Mouse (Mus musculus): ENCODE measurements at regions not wholly inside any gene's neighbourhood (a gene's known extent, or its start where the extent isn't known, plus 50 kb on each side); places are given as distances from the start of the nearest gene placed in this dataset.

- no peaks in the 10 kb centered on the region for H3K27me3 ChIP-seq (ENCODE audit: control insufficient read depth, insufficient read depth, low read length)
- H3K27ac ChIP-seq (ENCODE audit: low read length): no peak overlapping the region
- H3K4me1 ChIP-seq (ENCODE audit: control insufficient read depth, insufficient read depth, low read length): peaks cover 8% of the 10 kb centered on the region
- no peak for ATAC-seq (replicated peaks; ENCODE audit: extremely low read depth, insufficient read depth, low FRiP score)
- WGBS: 71% methylated on average over 5 of the region's 5 CpGs
- H3K9ac ChIP-seq (ENCODE audit: low read length): no peak overlapping the region
- H3K4me3 ChIP-seq (ENCODE audit: low read length): no peak overlapping the region
- H3K4me2 ChIP-seq (ENCODE audit: low read depth, low read length): no peak overlapping the region
- no peaks in the 10 kb centered on the region for H3K36me3 ChIP-seq (ENCODE audit: control insufficient read depth, insufficient read depth)
- H3K9me3 ChIP-seq (replicated peaks; ENCODE audit: control insufficient read depth, low read length): no peaks in the 10 kb centered on the region
Observed at GRCm38 (mm10) chr1:92369972-92370371, 103.7 kb downstream of the Ndufa10 start.

DNA sequence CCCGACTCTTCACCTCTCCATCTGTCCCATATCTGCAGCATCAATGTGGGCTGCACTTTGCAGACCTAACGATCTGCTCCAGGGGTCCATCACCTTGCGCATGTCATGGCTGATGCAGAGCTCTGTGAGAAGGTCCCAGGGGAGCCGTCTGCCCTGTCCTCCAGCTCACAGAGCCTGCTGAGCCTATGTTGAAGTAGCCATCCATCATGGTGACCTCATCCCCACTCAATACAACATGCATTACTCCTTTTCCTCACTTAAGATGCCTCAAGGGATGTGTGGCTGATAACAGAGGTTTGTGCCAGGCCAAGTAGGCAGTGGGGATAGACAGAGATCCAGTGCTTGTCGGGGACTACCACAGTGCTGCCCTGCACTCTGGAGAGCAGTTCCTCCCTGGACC lies 107.4 kb downstream of the Ndufa10 start:
- H3K4me3 ChIP-seq (ENCODE audit: low read length): no peak overlapping the region
- no peaks in the 10 kb centered on the region for H3K36me3 ChIP-seq (ENCODE audit: control insufficient read depth, insufficient read depth)
- no peak overlapping the region for H3K4me2 ChIP-seq (ENCODE audit: low read depth, low read length)
- no peak overlapping the region for H3K27ac ChIP-seq (ENCODE audit: low read length)
- WGBS: 64% methylated on average over 5 of the region's 5 CpGs
- H3K4me1 ChIP-seq (ENCODE audit: control insufficient read depth, insufficient read depth, low read length): peaks cover under 1% of the 10 kb centered on the region; the same call in 1 of the 2 replicates
- ATAC-seq (replicated peaks; ENCODE audit: extremely low read depth, insufficient read depth, low FRiP score): no peak
- H3K9me3 ChIP-seq (replicated peaks; ENCODE audit: control insufficient read depth, low read length): no peaks in the 10 kb centered on the region
- H3K9ac ChIP-seq (ENCODE audit: low read length): no peak overlapping the region
- H3K27me3 ChIP-seq (ENCODE audit: control insufficient read depth, insufficient read depth, low read length): no peaks in the 10 kb centered on the region; the same call in 1 of the 2 replicates

GRCm38 (mm10) chr1:92365366-92366075 lies 108.1 kb downstream of the Ndufa10 start:
- Histone ChIP-seq H3K27me3 (ENCODE audit: control insufficient read depth, insufficient read depth, low read length) (no peaks in the 10 kb centered on the region; the same call in 1 of the 2 replicates), H3K4me2 (ENCODE audit: low read depth, low read length) (no peak overlapping the region), H3K4me3 (ENCODE audit: low read length) (no peak overlapping the region), H3K4me1 (ENCODE audit: control insufficient read depth, insufficient read depth, low read length) (no peaks in the 10 kb centered on the region), H3K9ac (ENCODE audit: low read length) (no peak overlapping the region), H3K36me3 (ENCODE audit: control insufficient read depth, insufficient read depth) (no peaks in the 10 kb centered on the region), H3K9me3 (replicated peaks; ENCODE audit: control insufficient read depth, low read length) (no peaks in the 10 kb centered on the region), H3K27ac (ENCODE audit: low read length) (no peak overlapping the region)
- ATAC-seq (replicated peaks; ENCODE audit: extremely low read depth, insufficient read depth, low FRiP score): no peak
- WGBS: 78% methylated on average over 4 of the region's 4 CpGs

DNA sequence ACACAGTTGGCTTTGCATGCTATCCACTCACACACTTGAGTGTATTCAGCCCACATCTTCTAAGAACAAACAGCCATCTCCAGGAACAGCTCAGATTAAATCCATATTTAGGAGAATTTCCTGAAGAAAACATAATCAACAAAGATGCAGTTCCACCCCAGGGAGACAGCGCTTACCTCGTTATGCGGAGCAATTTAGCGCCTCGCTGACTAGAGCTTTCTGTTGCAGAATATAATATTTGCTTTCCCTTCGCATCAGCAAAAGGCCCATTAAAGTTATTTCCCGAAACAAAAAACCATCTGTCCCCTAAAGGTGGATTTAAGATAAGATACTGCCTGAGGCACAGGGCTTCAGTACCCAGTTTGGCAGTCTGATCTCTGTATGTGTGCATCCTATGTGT lies 112.0 kb downstream of the Ndufa10 start:
- H3K27ac ChIP-seq (ENCODE audit: low read length): no peak overlapping the region
- no peaks in the 10 kb centered on the region; the same call in 1 of the 2 replicates for H3K27me3 ChIP-seq (ENCODE audit: control insufficient read depth, insufficient read depth, low read length)
- H3K9me3 ChIP-seq (replicated peaks; ENCODE audit: control insufficient read depth, low read length): no peaks in the 10 kb centered on the region
- 84% methylated on average over 7 of the region's 7 CpGs for WGBS
- H3K9ac ChIP-seq (ENCODE audit: low read length): no peak overlapping the region
- H3K4me3 ChIP-seq (ENCODE audit: low read length): no peak overlapping the region
- no peaks in the 10 kb centered on the region for H3K36me3 ChIP-seq (ENCODE audit: control insufficient read depth, insufficient read depth)
- no peak for ATAC-seq (replicated peaks; ENCODE audit: extremely low read depth, insufficient read depth, low FRiP score)
- peaks cover 13% of the 10 kb centered on the region for H3K4me1 ChIP-seq (ENCODE audit: control insufficient read depth, insufficient read depth, low read length)
- H3K4me2 ChIP-seq (ENCODE audit: low read depth, low read length): no peak overlapping the region

GRCm38 (mm10) chr1:92360255-92360654 lies 113.4 kb downstream of the Ndufa10 start:
- Histone ChIP-seq H3K4me1 (ENCODE audit: control insufficient read depth, insufficient read depth, low read length) (peaks cover 13% of the 10 kb centered on the region), H3K4me3 (ENCODE audit: low read length) (no peak overlapping the region), H3K27me3 (ENCODE audit: control insufficient read depth, insufficient read depth, low read length) (no peaks in the 10 kb centered on the region; the same call in 1 of the 2 replicates), H3K9ac (ENCODE audit: low read length) (no peak overlapping the region), H3K27ac (ENCODE audit: low read length) (no peak overlapping the region), H3K36me3 (ENCODE audit: control insufficient read depth, insufficient read depth) (no peaks in the 10 kb centered on the region), H3K9me3 (replicated peaks; ENCODE audit: control insufficient read depth, low read length) (no peaks in the 10 kb centered on the region), H3K4me2 (ENCODE audit: low read depth, low read length) (no peak overlapping the region)
- no peak for ATAC-seq (replicated peaks; ENCODE audit: extremely low read depth, insufficient read depth, low FRiP score)
- whole genome bisulfite sequencing: 10% methylated on average over 7 of the region's 7 CpGs

GRCm38 (mm10) chr1:92359473-92359872 lies 114.2 kb downstream of the Ndufa10 start:
- Histone ChIP-seq H3K4me1 (ENCODE audit: control insufficient read depth, insufficient read depth, low read length) (peaks cover 13% of the 10 kb centered on the region), H3K27ac (ENCODE audit: low read length) (no peak overlapping the region), H3K36me3 (ENCODE audit: control insufficient read depth, insufficient read depth) (no peaks in the 10 kb centered on the region), H3K4me2 (ENCODE audit: low read depth, low read length) (no peak overlapping the region), H3K9ac (ENCODE audit: low read length) (no peak overlapping the region), H3K27me3 (ENCODE audit: control insufficient read depth, insufficient read depth, low read length) (no peaks in the 10 kb centered on the region; the same call in 1 of the 2 replicates), H3K4me3 (ENCODE audit: low read length) (no peak overlapping the region), H3K9me3 (replicated peaks; ENCODE audit: control insufficient read depth, low read length) (no peaks in the 10 kb centered on the region)
- ATAC-seq (replicated peaks; ENCODE audit: extremely low read depth, insufficient read depth, low FRiP score): no peak
- 86% methylated on average over 2 of the region's 2 CpGs for WGBS

DNA sequence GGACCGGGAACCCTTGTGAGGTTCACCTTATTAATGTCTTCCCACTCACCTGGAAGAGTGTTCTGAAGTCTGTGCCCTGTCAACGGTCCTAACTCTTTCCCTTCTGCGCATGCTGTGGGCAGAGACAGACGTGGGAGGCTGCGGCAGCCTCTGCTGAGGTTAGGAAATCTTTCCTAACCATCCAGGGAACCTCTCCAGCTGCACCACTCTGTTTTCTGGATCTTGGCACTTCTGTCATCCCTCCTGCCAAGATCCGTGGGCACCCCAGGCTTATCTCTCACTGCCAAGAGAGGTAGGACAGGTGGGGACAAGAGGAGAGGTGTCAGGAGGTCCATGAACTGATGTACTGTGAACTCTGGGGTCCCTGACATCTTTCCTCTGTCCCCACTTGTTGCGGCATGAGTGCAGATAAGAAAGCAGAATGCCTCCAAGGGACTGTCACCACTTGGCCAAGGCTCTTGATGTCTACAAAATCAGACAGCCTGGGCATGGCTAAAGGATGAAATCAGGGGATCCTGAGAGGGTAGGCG lies 114.8 kb downstream of the Ndufa10 start:
- Histone ChIP-seq H3K27me3 (ENCODE audit: control insufficient read depth, insufficient read depth, low read length) (no peaks in the 10 kb centered on the region; the same call in 1 of the 2 replicates), H3K4me3 (ENCODE audit: low read length) (no peak overlapping the region), H3K9me3 (replicated peaks; ENCODE audit: control insufficient read depth, low read length) (no peaks in the 10 kb centered on the region), H3K36me3 (ENCODE audit: control insufficient read depth, insufficient read depth) (no peaks in the 10 kb centered on the region), H3K9ac (ENCODE audit: low read length) (no peak overlapping the region), H3K27ac (ENCODE audit: low read length) (no peak overlapping the region), H3K4me2 (ENCODE audit: low read depth, low read length) (no peak overlapping the region), H3K4me1 (ENCODE audit: control insufficient read depth, insufficient read depth, low read length) (peaks cover 13% of the 10 kb centered on the region)
- ATAC-seq (replicated peaks; ENCODE audit: extremely low read depth, insufficient read depth, low FRiP score): peak; percentile 64
- 51% methylated on average over 8 of the region's 8 CpGs for WGBS

DNA sequence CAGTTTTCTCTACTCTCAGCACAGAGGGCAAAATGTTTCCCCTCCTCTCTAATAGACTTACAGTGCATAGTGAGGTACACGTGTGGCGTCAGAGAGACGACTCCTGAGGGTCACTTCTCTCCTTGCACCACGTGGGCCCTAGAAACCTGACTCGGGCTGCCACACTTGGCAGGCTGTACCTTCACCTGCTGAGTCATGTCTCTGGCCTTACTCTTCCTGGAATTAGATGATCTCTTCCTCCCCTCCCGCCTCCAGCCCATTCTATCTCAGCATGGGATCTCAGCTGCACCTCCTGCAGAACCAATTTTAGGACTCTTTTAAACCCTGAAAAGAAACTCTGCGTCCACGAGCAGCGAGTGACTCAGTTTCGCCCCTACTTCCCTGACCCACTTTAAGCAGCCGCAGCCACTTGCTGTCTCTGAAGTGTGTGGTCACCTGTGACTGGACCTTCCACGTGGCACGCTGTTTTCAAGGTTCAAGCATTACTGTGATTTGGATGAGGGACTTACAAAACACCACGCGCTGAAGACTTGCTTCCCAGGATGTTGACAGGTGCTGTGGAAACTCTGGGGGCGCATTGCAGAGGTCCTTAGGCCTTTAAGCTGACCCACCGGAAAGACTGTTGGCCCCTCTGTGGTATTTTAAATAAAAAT lies 125.2 kb downstream of the Ndufa10 start:
- H3K9ac ChIP-seq (ENCODE audit: low read length): no peak overlapping the region
- no peak overlapping the region for H3K4me2 ChIP-seq (ENCODE audit: low read depth, low read length)
- 51% methylated on average over 17 of the region's 17 CpGs for WGBS
- H3K36me3 ChIP-seq (ENCODE audit: control insufficient read depth, insufficient read depth): no peaks in the 10 kb centered on the region
- no peak overlapping the region for H3K27ac ChIP-seq (ENCODE audit: low read length)
- H3K9me3 ChIP-seq (replicated peaks; ENCODE audit: control insufficient read depth, low read length): peaks cover 3% of the 10 kb centered on the region; the same call in 1 of the 2 replicates
- H3K4me3 ChIP-seq (ENCODE audit: low read length): no peak overlapping the region
- H3K27me3 ChIP-seq (ENCODE audit: control insufficient read depth, insufficient read depth, low read length): no peaks in the 10 kb centered on the region
- peaks cover 11% of the 10 kb centered on the region for H3K4me1 ChIP-seq (ENCODE audit: control insufficient read depth, insufficient read depth, low read length)
- ATAC-seq (replicated peaks; ENCODE audit: extremely low read depth, insufficient read depth, low FRiP score): no peak

- no peak overlapping the region for H3K4me3 ChIP-seq (ENCODE audit: low read length)
- peaks cover 3% of the 10 kb centered on the region; the same call in 1 of the 2 replicates for H3K9me3 ChIP-seq (replicated peaks; ENCODE audit: control insufficient read depth, low read length)
- no peaks in the 10 kb centered on the region for H3K27me3 ChIP-seq (ENCODE audit: control insufficient read depth, insufficient read depth, low read length)
- ATAC-seq (replicated peaks; ENCODE audit: extremely low read depth, insufficient read depth, low FRiP score): no peak
- no peaks in the 10 kb centered on the region for H3K36me3 ChIP-seq (ENCODE audit: control insufficient read depth, insufficient read depth)
- H3K9ac ChIP-seq (ENCODE audit: low read length): no peak overlapping the region
- peaks cover 18% of the 10 kb centered on the region for H3K4me1 ChIP-seq (ENCODE audit: control insufficient read depth, insufficient read depth, low read length)
- WGBS: 78% methylated on average over 9 of the region's 9 CpGs
- no peak overlapping the region for H3K27ac ChIP-seq (ENCODE audit: low read length)
- no peak overlapping the region for H3K4me2 ChIP-seq (ENCODE audit: low read depth, low read length)
Observed at GRCm38 (mm10) chr1:92347656-92348055, 126.0 kb downstream of the Ndufa10 start.

Measured in heart, embryonic 16.5 days (tissue).